ENCODE assay signal across 9 mouse cellular contexts in the genomic region with DNA sequence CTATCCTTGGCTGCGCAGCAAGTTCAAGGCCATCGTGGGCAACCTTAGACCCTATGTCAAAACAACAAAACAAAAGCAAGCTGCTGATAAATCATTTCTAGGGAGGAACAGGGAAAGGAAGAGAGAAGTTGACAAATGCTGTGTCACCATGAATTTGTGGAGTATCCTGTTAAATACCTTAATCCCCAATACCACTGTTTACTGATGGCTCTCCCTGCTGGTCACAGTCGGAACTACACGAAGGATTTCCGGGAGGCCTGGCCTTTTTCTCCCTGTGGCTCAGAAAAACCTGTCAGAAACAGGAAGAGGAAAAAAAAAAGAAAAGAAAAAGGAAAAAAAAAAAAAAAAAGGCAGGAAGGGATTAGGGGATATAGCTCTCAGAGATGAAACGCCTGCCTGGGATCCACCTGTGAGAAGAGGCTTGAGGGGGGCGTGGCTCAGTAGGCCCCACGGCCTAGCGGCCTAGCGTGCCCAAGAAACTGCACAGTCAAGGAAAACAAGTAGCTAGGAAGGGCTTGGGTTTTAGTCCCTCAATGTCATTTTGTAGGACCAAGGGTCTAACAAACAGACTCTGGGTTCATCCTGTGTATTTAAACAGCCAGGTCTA. TPM values are rescaled to one million over a fixed set of nuclear protein-coding genes. Genes with fewer than 3 reads are reported as not detected.
DNase-seq lines count a peak whose midpoint lies in the region; ATAC-seq and TF ChIP-seq lines count a peak whose summit lies in the region.
"Had no signal": no experiment of that assay in that cellular context is flagged by ENCODE, and none has a peak within 500 bp of the region (broad histone marks: within the 10 kb centered on the region; RNA-seq: fewer than 3 reads in every experiment).

No protein-coding gene starts in this region.

- no peak for TF ChIP-seq POLR2A in heart, adult 2 months (IDR thresholded peaks at IDR 0.05; ENCODE audit: insufficient read depth, low read depth, low read length)

- H3K9ac ChIP-seq in heart, adult 2 months (ENCODE audit: low read depth, low read length): no peak overlapping the region
- peak overlapping the region; percentile 98 for H3K9ac ChIP-seq in liver, embryonic 13.5 days
- H3K9ac ChIP-seq: hindbrain, embryonic 15.5 days had no signal

- no peaks in the 10 kb centered on the region for H3K9me3 ChIP-seq in liver, embryonic 13.5 days (replicated peaks)
- H3K9me3 ChIP-seq: hindbrain, embryonic 15.5 days had no signal

- DNase-seq in CD4-positive helper T cell, adult 2 months (ENCODE audit: low read depth, low spot score): peak; percentile 44
- DNase-seq in NIH3T3 (ENCODE audit: low read depth): peak; percentile 91
- peak; percentile 87 to 94 for DNase-seq in cerebellum, postnatal 14 days
- DNase-seq in heart, adult 2 months: peak; percentile 73 to 79
- DNase-seq in kidney, postnatal 25 days: peak; percentile 78 to 83
- peak; percentile 72 for DNase-seq in liver, embryonic 13.5 days
- DNase-seq in right cerebral cortex, adult 2 months (ENCODE audit: low spot score in 2 of 2): peak; percentile 70 to 83
- DNase-seq in yolk sac, embryonic 10.5 days (ENCODE audit: low spot score): peak; percentile 30

- TF ChIP-seq CTCF in heart, adult 2 months (IDR thresholded peaks at IDR 0.05): peak; percentile 78

- H3K27me3 ChIP-seq in heart, adult 2 months (ENCODE audit: control insufficient read depth, insufficient read depth, low read length): no peaks in the 10 kb centered on the region; the same call in 1 of the 2 replicates
- peaks cover 31% of the 10 kb centered on the region for H3K27me3 ChIP-seq in liver, embryonic 13.5 days

- H3K27ac ChIP-seq in heart, adult 2 months: no peak overlapping the region; the same call in 1 of the 2 replicates
- peak overlapping the region; percentile 99 for H3K27ac ChIP-seq in liver, embryonic 13.5 days
- H3K27ac ChIP-seq: hindbrain, embryonic 15.5 days had no signal

- peaks cover 9% of the 10 kb centered on the region for H3K4me1 ChIP-seq in heart, adult 2 months (ENCODE audit: control insufficient read depth, insufficient read depth, low read length)
- H3K4me1 ChIP-seq in liver, embryonic 13.5 days (replicated peaks): peaks cover 72% of the 10 kb centered on the region

- H3K4me3 ChIP-seq in heart, adult 2 months: no peak overlapping the region
- peak overlapping the region; percentile 86 for H3K4me3 ChIP-seq in liver, embryonic 13.5 days (replicated peaks)

- no peaks in the 10 kb centered on the region for H3K79me2 ChIP-seq in heart, adult 2 months (replicated peaks; ENCODE audit: control insufficient read depth, insufficient read depth, low read length)

- no peak for ATAC-seq in liver, embryonic 13.5 days (ENCODE audit: low read depth)

- TF ChIP-seq EP300 in heart, adult 2 months (IDR thresholded peaks at IDR 0.05; ENCODE audit: insufficient read depth, low read depth, low read length): no peak

- H3K4me2 ChIP-seq in liver, embryonic 13.5 days: peak overlapping the region; percentile 82

- intact Hi-C loops in heart, adult 2 months (cut with DNase I): loop anchor here (2.0 to 5.0 kb wide), 4 partner anchors 42 to 113 kb away; a partner anchor contains a TSS

- no peaks in the 10 kb centered on the region for H3K36me3 ChIP-seq in heart, adult 2 months (ENCODE audit: control insufficient read depth, insufficient read depth, low read length)
- peaks cover 44% of the 10 kb centered on the region for H3K36me3 ChIP-seq in liver, embryonic 13.5 days
- H3K36me3 ChIP-seq: hindbrain, embryonic 15.5 days had no signal

- WGBS in heart, adult 2 months: 57% methylated on average over 10 of the region's 10 CpGs
- 19% methylated on average over 10 of the region's 10 CpGs for WGBS in liver, embryonic 13.5 days (ENCODE audit: insufficient replicate concordance)

RNA-seq across cellular contexts. Expression of a gene that starts 1.6 kb away (rescaled TPM):
- total RNA-seq in heart, adult 2 months (2021): 10 to 100 TPM; 29.9 to 31.7 TPM
- 41.7 and 46.2 TPM in 2 replicates for polyA plus RNA-seq in heart, adult 2 months (2012; rRNA removed)
- 831 and 956 TPM in 2 replicates for polyA plus RNA-seq in liver, embryonic 13.5 days (2015; fragmentation: Nextera tagmentation; extraction: Ambion mirVana)

RNA-seq across cellular contexts. Expression of a gene that starts 1.9 kb away (rescaled TPM):
- total RNA-seq in heart, adult 2 months (2021): under 1 TPM; 0.18 to 0.20 TPM
- polyA plus RNA-seq in heart, adult 2 months (2012; rRNA removed): 0.23 and 0.44 TPM in 2 replicates
- 0.07 and 0.10 TPM in 2 replicates for polyA plus RNA-seq in liver, embryonic 13.5 days (2015; fragmentation: Nextera tagmentation; extraction: Ambion mirVana)

RNA-seq across cellular contexts. Expression of a gene that starts 24.2 kb away (rescaled TPM):
- 1 to 10 TPM; 3.5 to 6.2 TPM for total RNA-seq in heart, adult 2 months (2021)
- polyA plus RNA-seq in heart, adult 2 months (2012; rRNA removed): 6.9 TPM in 2 replicates
- polyA plus RNA-seq in liver, embryonic 13.5 days (2015; fragmentation: Nextera tagmentation; extraction: Ambion mirVana): 31.4 and 31.7 TPM in 2 replicates

RNA-seq across cellular contexts. Expression of a gene that starts 37.4 kb away (rescaled TPM):
- 10 to 100 TPM in 1 of 2 experiments, 1 to 10 TPM in 1; 7.6 to 10.2 TPM for total RNA-seq in heart, adult 2 months (2021)
- polyA plus RNA-seq in heart, adult 2 months (2012; rRNA removed): 12.2 and 14.0 TPM in 2 replicates
- polyA plus RNA-seq in liver, embryonic 13.5 days (2015; fragmentation: Nextera tagmentation; extraction: Ambion mirVana): 20.7 and 21.7 TPM in 2 replicates

RNA-seq across cellular contexts. Expression of a gene that starts 49.8 kb away (rescaled TPM):
- under 1 TPM; 0.59 to 0.81 TPM for total RNA-seq in heart, adult 2 months (2021)
- 0.59 and 0.61 TPM in 2 replicates for polyA plus RNA-seq in heart, adult 2 months (2012; rRNA removed)
- polyA plus RNA-seq in liver, embryonic 13.5 days (2015; fragmentation: Nextera tagmentation; extraction: Ambion mirVana): 0.78 and 0.88 TPM in 2 replicates

Comparison
In these comparisons a context has a peak if more than half of its experiments do, and no peak if none do; other contexts are left out.
1. DNase-seq: peak in every context shown above with its lines; median percentile 91 in NIH3T3; 90 in cerebellum, postnatal 14 days; 80 in kidney, postnatal 25 days; 76 in right cerebral cortex, adult 2 months; 76 in heart, adult 2 months; 72 in liver, embryonic 13.5 days; 44 in CD4-positive helper T cell, adult 2 months; 30 in yolk sac, embryonic 10.5 days.
2. RNA of a gene that starts 1.6 kb away (polyA plus RNA-seq): 831 to 956 TPM in liver, embryonic 13.5 days; 41.7 to 46.2 TPM in heart, adult 2 months; every median in the first group is over 10 times any median in the second.